Comparison of ENCODE assay signal across 30 mouse cellular contexts in the genomic region with DNA sequence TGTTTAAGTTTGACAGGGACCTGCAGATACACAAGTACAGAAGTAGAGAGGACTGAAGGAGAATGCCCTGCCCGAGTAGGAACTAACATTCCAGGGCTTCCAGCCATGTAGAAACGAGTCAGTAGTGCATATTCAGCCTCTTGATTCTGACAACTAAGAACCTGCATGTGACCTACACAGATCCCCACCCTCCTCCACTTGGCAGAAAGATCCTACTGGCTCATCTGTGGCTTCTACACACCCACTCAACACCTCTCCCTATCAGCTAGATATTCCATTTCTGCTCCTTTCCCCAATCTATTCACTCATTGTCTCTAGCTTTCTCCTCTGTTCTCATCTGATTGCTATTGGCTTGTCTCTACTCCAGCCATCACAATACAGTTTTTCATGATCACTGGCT. TPM values are rescaled to one million over a fixed set of nuclear protein-coding genes. Genes with fewer than 3 reads are reported as not detected.
A peak's percentile ranks its signal among the peaks of the same experiment; 100 is the strongest.
DNase-seq lines count a peak whose midpoint lies in the region; ATAC-seq lines count a peak whose summit lies in the region.
"Had no signal": no experiment of that assay in that cellular context is flagged by ENCODE, and none has a peak within 500 bp of the region (broad histone marks: within the 10 kb centered on the region; RNA-seq: fewer than 3 reads in every experiment).

No protein-coding gene starts in this region.

- H3K36me3 ChIP-seq in forebrain, embryonic 14.5 days (ENCODE audit: control insufficient read depth, insufficient read depth, low read length) = peaks cover 59% of the 10 kb centered on the region

- H3K9me3 ChIP-seq in forebrain, embryonic 14.5 days (replicated peaks; ENCODE audit: control insufficient read depth, low read length) = no peaks in the 10 kb centered on the region
- H3K9me3 ChIP-seq: embryonic facial prominence, embryonic 12.5 days; forebrain, embryonic 15.5 days; hindbrain, embryonic 15.5 days; kidney, embryonic 15.5 days; limb, embryonic 12.5 days; liver, embryonic 15.5 days had no signal

- no peak overlapping the region for H3K9ac ChIP-seq in forebrain, embryonic 14.5 days (ENCODE audit: low read length)
- H3K9ac ChIP-seq: embryonic facial prominence, embryonic 12.5 days; forebrain, embryonic 15.5 days; hindbrain, embryonic 15.5 days; kidney, embryonic 15.5 days; limb, embryonic 12.5 days; liver, embryonic 15.5 days; lung, embryonic 14.5 days had no signal

- H3K27ac ChIP-seq in forebrain, embryonic 14.5 days (ENCODE audit: low read depth, low read length) = no peak overlapping the region
- H3K27ac ChIP-seq: embryonic facial prominence, embryonic 12.5 days; forebrain, embryonic 15.5 days; hindbrain, embryonic 15.5 days; kidney, embryonic 15.5 days; limb, embryonic 12.5 days; liver, embryonic 15.5 days had no signal

- no peak overlapping the region for H3K4me3 ChIP-seq in forebrain, embryonic 14.5 days (ENCODE audit: low read depth, low read length)
- H3K4me3 ChIP-seq: embryonic facial prominence, embryonic 12.5 days; forebrain, embryonic 15.5 days; hindbrain, embryonic 15.5 days; kidney, embryonic 15.5 days; limb, embryonic 12.5 days; liver, embryonic 15.5 days had no signal

- H3K4me1 ChIP-seq in forebrain, embryonic 14.5 days (ENCODE audit: control insufficient read depth, insufficient read depth, low read length) = no peaks in the 10 kb centered on the region
- H3K4me1 ChIP-seq: embryonic facial prominence, embryonic 12.5 days; kidney, embryonic 15.5 days; limb, embryonic 12.5 days had no signal

- intact Hi-C loops in heart, postnatal 25 days (cut with DNase I) = no loop called here
- intact Hi-C loops in heart, postnatal 10 days (cut with DNase I) = no loop called here

- ATAC-seq in forebrain, embryonic 14.5 days = no peak
- ATAC-seq: forebrain, embryonic 15.5 days; inflammation-experienced regulatory T-cells, adult 6 months had no signal

- peak; percentile 32 to 40 for DNase-seq in heart, adult 18-20 months
- no peak for DNase-seq in heart, postnatal 25 days (ENCODE audit: low spot score)
- DNase-seq in layer of hippocampus, adult 9-11 months = peak; percentile 15
- DNase-seq in layer of hippocampus, adult 8-10 months (ENCODE audit: low spot score in 2 of 2) = no peak
- peak; percentile 67 for DNase-seq in brain, adult 2 months (ENCODE audit: low read depth, low spot score)
- peak; percentile 33 to 40 for DNase-seq in heart, postnatal 10 days
- DNase-seq in spleen, adult 12 weeks (ENCODE audit: low spot score) = no peak
- no peak for DNase-seq in forebrain, embryonic 14.5 days (ENCODE audit: low spot score)
- DNase-seq: adrenal gland, postnatal 10 days; cerebellum, adult 11-12 months; cerebellum, adult 9-11 months; embryo, embryonic 11 days; kidney, adult 18-20 months; kidney, postnatal 25 days; lung, embryonic 14.5 days; lung, postnatal 14 days; midbrain, embryonic 14.5 days; right cerebral cortex, postnatal 25 days; spleen, adult 18-20 months; thymus, adult 18-20 months; thymus, postnatal 36 days had no signal

- 80% methylated on average over 2 of the region's 2 CpGs for WGBS in forebrain, embryonic 14.5 days

- H3K27me3 ChIP-seq in forebrain, embryonic 14.5 days (replicated peaks; ENCODE audit: control insufficient read depth, insufficient read depth, low read length) = no peaks in the 10 kb centered on the region
- H3K27me3 ChIP-seq: embryonic facial prominence, embryonic 12.5 days; forebrain, embryonic 15.5 days; hindbrain, embryonic 15.5 days; kidney, embryonic 15.5 days; limb, embryonic 12.5 days; liver, embryonic 15.5 days had no signal

- no peak overlapping the region for H3K4me2 ChIP-seq in forebrain, embryonic 14.5 days (ENCODE audit: low read length)
- H3K4me2 ChIP-seq: embryonic facial prominence, embryonic 12.5 days; forebrain, embryonic 15.5 days; hindbrain, embryonic 15.5 days; kidney, embryonic 15.5 days; limb, embryonic 12.5 days; liver, embryonic 15.5 days; lung, embryonic 14.5 days had no signal

RNA-seq across cellular contexts. Expression of a gene that starts 7.7 kb away (rescaled TPM):
- total RNA-seq in heart, adult 18-20 months (2021) = 10 to 100 TPM; 18.2 to 21.5 TPM
- total RNA-seq in heart, postnatal 25 days (2021) = 10 to 100 TPM; 23.0 to 24.1 TPM
- 100 to 1,000 TPM in 2 of 4 experiments, 10 to 100 TPM in 2; 94.1 to 111 (median 102) TPM for total RNA-seq in layer of hippocampus, adult 8-10 months (2022)
- 10 to 100 TPM; 35.8 to 37.6 TPM for total RNA-seq in heart, postnatal 10 days (2021)
- 45.5 and 50.6 TPM in 2 replicates for polyA plus RNA-seq in forebrain, embryonic 14.5 days (2014; fragmentation: Nextera tagmentation; extraction: Ambion mirVana)

RNA-seq across cellular contexts. Expression of a gene that starts 7.7 kb away (rescaled TPM):
- 10 to 100 TPM in 1 of 2 experiments, 1 to 10 TPM in 1; 8.5 to 11.1 TPM for total RNA-seq in heart, adult 18-20 months (2021)
- total RNA-seq in heart, postnatal 25 days (2021) = 1 to 10 TPM; 8.1 to 9.6 TPM
- total RNA-seq in layer of hippocampus, adult 8-10 months (2022) = 10 to 100 TPM; 39.5 to 44.9 (median 42.5) TPM
- 10 to 100 TPM; 10.2 to 10.3 TPM for total RNA-seq in heart, postnatal 10 days (2021)
- 29.4 and 32.3 TPM in 2 replicates for polyA plus RNA-seq in forebrain, embryonic 14.5 days (2014; fragmentation: Nextera tagmentation; extraction: Ambion mirVana)

RNA-seq across cellular contexts. Expression of a gene that starts 38.3 kb away (rescaled TPM):
- total RNA-seq in heart, adult 18-20 months (2021) = 10 to 100 TPM; 18.1 to 21.4 TPM
- total RNA-seq in heart, postnatal 25 days (2021) = 10 to 100 TPM; 18.8 to 20.3 TPM
- total RNA-seq in layer of hippocampus, adult 8-10 months (2022) = 10 to 100 TPM; 17.4 to 27.3 (median 22.4) TPM
- 10 to 100 TPM; 13.2 to 14.6 TPM for total RNA-seq in heart, postnatal 10 days (2021)
- 5.7 and 7.0 TPM in 2 replicates for polyA plus RNA-seq in forebrain, embryonic 14.5 days (2014; fragmentation: Nextera tagmentation; extraction: Ambion mirVana)

RNA-seq across cellular contexts. Expression of a gene that starts 47.6 kb away (rescaled TPM):
- 1 to 10 TPM; 4.8 to 6.6 TPM for total RNA-seq in heart, adult 18-20 months (2021)
- total RNA-seq in heart, postnatal 25 days (2021) = 10 to 100 TPM in 1 of 2 experiments, 1 to 10 TPM in 1; 8.4 to 10.1 TPM
- 10 to 100 TPM; 52.6 to 61.4 (median 58.7) TPM for total RNA-seq in layer of hippocampus, adult 8-10 months (2022)
- total RNA-seq in heart, postnatal 10 days (2021) = 10 to 100 TPM; 12.8 to 13.4 TPM
- 9.1 and 15.6 TPM in 2 replicates for polyA plus RNA-seq in forebrain, embryonic 14.5 days (2014; fragmentation: Nextera tagmentation; extraction: Ambion mirVana)

RNA-seq across cellular contexts. Expression of a gene that starts 53.5 kb away (rescaled TPM):
- not detected for total RNA-seq in heart, adult 18-20 months (2021)
- not detected for total RNA-seq in heart, postnatal 25 days (2021)
- 1 to 10 TPM; 1.0 to 1.8 (median 1.5) TPM for total RNA-seq in layer of hippocampus, adult 8-10 months (2022)
- total RNA-seq in heart, postnatal 10 days (2021) = under 1 TPM in 1 of 2 experiments, not detected in 1; 0.17 TPM
- polyA plus RNA-seq in forebrain, embryonic 14.5 days (2014; fragmentation: Nextera tagmentation; extraction: Ambion mirVana) = 2.1 and 2.2 TPM in 2 replicates
- total RNA-seq: gastrocnemius, adult 8-10 months; monocyte, adult 5-6 weeks had no signal

Comparison
In these comparisons a context has a peak if more than half of its experiments do, and no peak if none do; other contexts are left out.
1. DNase-seq: peak in heart, adult 18-20 months (2 of 2), layer of hippocampus, adult 9-11 months (single experiment), brain, adult 2 months (single experiment) and heart, postnatal 10 days (2 of 2); none in heart, postnatal 25 days (single experiment), layer of hippocampus, adult 8-10 months (0 of 2), spleen, adult 12 weeks (single experiment) and forebrain, embryonic 14.5 days (single experiment).